Mouse (Mus musculus) testis, adult 2 months (tissue): ENCODE measurements around the gene Tdrkh. TPM values are rescaled to one million over a fixed set of nuclear protein-coding genes. Genes with fewer than 3 reads are reported as not detected.

Experiments used
- H3K27ac ChIP-seq: fragments of 200-500 bp; 2 replicates; pipeline ENCODE4 v1.5.1; 2012; ENCODE audit warnings: low read depth, low read length; ENCODE audit not compliant: control insufficient read depth, insufficient read depth
- H3K27me3 ChIP-seq: fragments of 200-500 bp; 2 replicates; pipeline ENCODE4 v1.6.1; 2012; ENCODE audit warnings: mild to moderate bottlenecking, low read length, moderate library complexity; ENCODE audit not compliant: control insufficient read depth, insufficient read depth
- H3K36me3 ChIP-seq: fragments of 200-500 bp; 2 replicates; pipeline ENCODE4 v1.6.1; 2012; ENCODE audit warnings: mild to moderate bottlenecking, low read length; ENCODE audit not compliant: control insufficient read depth, insufficient read depth
- H3K4me1 ChIP-seq: fragments of 200-500 bp; 2 replicates; pipeline ENCODE4 v1.6.1; 2012; ENCODE audit warnings: low read length; ENCODE audit not compliant: control insufficient read depth, insufficient read depth
- H3K4me3 ChIP-seq: fragments of 200-500 bp; 2 replicates; pipeline ENCODE4 v1.5.1; 2012; ENCODE audit warnings: low read depth, mild to moderate bottlenecking, low read length, moderate library complexity, mixed read lengths; ENCODE audit not compliant: control insufficient read depth
- CTCF ChIP-seq: fragments of 200-500 bp; IDR thresholded peaks from 2 replicates; pipeline ENCODE4 v1.5.1; 2012; ENCODE audit warnings: low read depth, mild to moderate bottlenecking, inconsistent platforms, low read length, moderate library complexity; ENCODE audit not compliant: control insufficient read depth, insufficient read depth, insufficient replicate concordance
- POLR2A ChIP-seq: fragments of 200-500 bp; IDR thresholded peaks from 2 replicates; pipeline ENCODE4 v1.6.1; 2012; ENCODE audit warnings: low read depth, mild to moderate bottlenecking, inconsistent platforms, low read length, moderate library complexity; ENCODE audit not compliant: control insufficient read depth
- polyA plus RNA-seq: library from polyadenylated mRNA; depleted of rRNA; stranded (reverse); fragments of >200 nt; gene quantifications from 2 replicates; pipeline ENCODE4 v1.2.3, GENCODE M21; 2012

Gene Tdrkh
- polyA plus RNA-seq, 1 experiment, result 8.9 TPM

- Histone ChIP-seq H3K27ac (no peak overlapping the region), H3K36me3 (no peaks in the 10 kb centered on the region), H3K4me3 (no peak overlapping the region; the same call in 1 of the 2 replicates), H3K4me1 (peaks cover 14% of the 10 kb centered on the region), H3K27me3 (no peaks in the 10 kb centered on the region)
- TF ChIP-seq CTCF (no peak), POLR2A (no peak)
Observed at GRCm38 (mm10) chr3:94377028-94377923, 35.8 kb upstream of the Tdrkh start.

- H3K36me3 ChIP-seq, result no peaks in the 10 kb centered on the region
- no peak overlapping the region for H3K27ac ChIP-seq
- no peak overlapping the region for H3K4me3 ChIP-seq
- TF ChIP-seq POLR2A (no peak), CTCF (no peak)
- H3K4me1 ChIP-seq, result peaks cover 6% of the 10 kb centered on the region
- H3K27me3 ChIP-seq, result no peaks in the 10 kb centered on the region
Observed at GRCm38 (mm10) chr3:94379831-94380510, 33.1 kb upstream of the Tdrkh start.

DNA sequence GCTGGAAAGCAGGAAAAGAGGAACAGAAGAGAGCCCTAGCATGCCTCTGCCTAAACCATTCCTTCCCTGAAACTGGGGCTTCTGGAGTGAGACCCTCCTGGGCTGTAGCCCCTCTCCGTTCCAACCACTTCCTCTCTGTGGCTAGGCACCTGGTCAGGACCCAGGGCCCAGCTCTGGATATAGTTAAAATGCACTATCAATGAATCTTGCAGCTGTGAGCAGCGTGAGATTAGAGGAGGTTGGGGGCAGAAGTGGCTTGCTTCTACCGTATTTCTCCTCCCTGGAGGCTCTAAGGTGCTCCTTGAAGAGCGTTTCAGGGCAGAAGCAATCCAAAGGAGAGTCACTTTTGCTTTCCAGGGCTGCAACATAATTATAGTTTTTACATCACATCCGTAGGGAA is 30.8 kb upstream of the Tdrkh start:
- Histone ChIP-seq H3K27ac (no peak overlapping the region), H3K4me1 (peaks cover under 1% of the 10 kb centered on the region; the same call in 1 of the 2 replicates), H3K27me3 (no peaks in the 10 kb centered on the region), H3K4me3 (no peak overlapping the region), H3K36me3 (no peaks in the 10 kb centered on the region)
- TF ChIP-seq POLR2A, result no peak
- TF ChIP-seq CTCF, result no peak

- TF ChIP-seq POLR2A (no peak), CTCF (no peak)
- no peaks in the 10 kb centered on the region for H3K4me1 ChIP-seq
- H3K27ac ChIP-seq, result no peak overlapping the region
- no peaks in the 10 kb centered on the region for H3K36me3 ChIP-seq
- H3K27me3 ChIP-seq, result no peaks in the 10 kb centered on the region
- no peak overlapping the region for H3K4me3 ChIP-seq
Observed at GRCm38 (mm10) chr3:94383476-94383875, 29.6 kb upstream of the Tdrkh start.

GRCm38 (mm10) chr3:94386671-94387070 is 26.4 kb upstream of the Tdrkh start:
- H3K4me1 ChIP-seq, result no peaks in the 10 kb centered on the region
- no peak overlapping the region for H3K27ac ChIP-seq
- no peak for TF ChIP-seq CTCF
- TF ChIP-seq POLR2A, result no peak
- no peak overlapping the region for H3K4me3 ChIP-seq
- H3K36me3 ChIP-seq, result no peaks in the 10 kb centered on the region
- no peaks in the 10 kb centered on the region for H3K27me3 ChIP-seq

GRCm38 (mm10) chr3:94387391-94387790 is 25.7 kb upstream of the Tdrkh start:
- Histone ChIP-seq H3K4me3 (no peak overlapping the region), H3K27ac (no peak overlapping the region), H3K27me3 (no peaks in the 10 kb centered on the region), H3K4me1 (no peaks in the 10 kb centered on the region), H3K36me3 (no peaks in the 10 kb centered on the region)
- TF ChIP-seq CTCF (no peak), POLR2A (no peak)

DNA sequence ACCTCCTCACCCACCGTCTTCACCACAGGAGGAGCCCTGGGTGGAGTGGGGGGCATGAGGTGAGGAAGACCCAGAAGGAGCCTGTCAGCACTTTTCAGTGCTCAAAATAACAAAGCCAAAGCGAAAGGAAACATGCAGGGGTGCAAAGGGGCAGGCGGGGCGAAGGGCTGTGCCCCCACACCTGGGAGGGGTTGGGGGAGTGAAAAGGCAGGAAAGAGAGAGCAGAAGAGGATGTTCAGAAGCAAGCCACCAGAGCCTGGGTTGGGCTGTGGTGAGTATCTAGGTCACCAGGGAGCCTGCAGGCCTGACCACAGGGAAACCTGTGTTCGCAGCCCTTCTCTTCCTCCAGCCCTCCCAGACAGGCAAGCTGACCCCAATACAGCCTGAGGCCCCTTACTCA is 25.0 kb upstream of the Tdrkh start:
- Histone ChIP-seq H3K4me1 (no peaks in the 10 kb centered on the region), H3K4me3 (no peak overlapping the region), H3K27ac (no peak overlapping the region), H3K36me3 (no peaks in the 10 kb centered on the region), H3K27me3 (no peaks in the 10 kb centered on the region)
- TF ChIP-seq CTCF, result no peak
